Mouse (Mus musculus): ENCODE measurements around the gene Utp14a. TPM values are rescaled to one million over a fixed set of nuclear protein-coding genes. Genes with fewer than 3 reads are reported as not detected.
A peak's percentile ranks its signal among the peaks of the same experiment; 100 is the strongest.
"Not testable (repeated sequence)": the region's sequence is repeated elsewhere in the genome, so short reads cannot be mapped to it uniquely, and the experiment has no call there.

The Utp14a gene
- 14.3 and 16.6 TPM in 2 replicates for polyA plus RNA-seq (2014; fragmentation: Nextera tagmentation; extraction: Ambion mirVana)

DNA sequence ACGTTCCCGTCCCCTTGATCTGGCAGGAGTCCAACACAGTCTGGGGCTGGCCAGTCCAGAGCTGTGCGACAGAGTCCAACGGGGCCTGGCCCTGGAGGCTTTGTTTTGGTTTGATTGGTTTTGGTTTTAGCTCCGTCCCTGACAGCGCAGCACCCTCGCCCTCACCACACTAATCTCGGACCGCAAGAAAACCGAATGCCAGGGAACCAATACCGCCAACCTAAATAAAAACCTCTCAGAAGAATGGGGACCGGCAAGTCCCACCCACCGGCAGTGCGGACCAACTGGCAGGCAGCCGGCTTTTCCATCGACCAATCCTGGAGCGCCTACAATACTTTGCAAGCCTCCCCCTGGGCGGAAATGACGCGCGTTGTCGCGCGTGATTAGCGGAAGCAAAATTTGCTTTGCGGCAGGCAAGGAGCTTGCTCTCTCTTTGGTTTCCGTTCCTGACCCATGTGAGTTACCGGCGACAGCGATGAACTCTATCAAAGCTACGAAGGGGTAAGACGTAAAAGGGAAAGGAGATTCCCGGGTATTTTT is at the start of gene Utp14a:
TSS of gene Utp14a (plus strand) at position 395 of the 540 bp plus-strand sequence.
- Histone ChIP-seq H3K4me3 (replicated peaks; ENCODE audit: low read depth, low read length) (peak within 1 kb of the TSS; percentile 48), H3K27ac (replicated peaks; ENCODE audit: low read depth, low read length) (peak within 1 kb of the TSS; percentile 83), H3K4me1 (ENCODE audit: control insufficient read depth, insufficient read depth, low read length) (no peaks in the 10 kb centered on the region), H3K27me3 (ENCODE audit: control insufficient read depth, insufficient read depth, low read length) (no peaks in the 10 kb centered on the region), H3K9me3 (ENCODE audit: control insufficient read depth, low read length) (no peaks in the 10 kb centered on the region), H3K4me2 (ENCODE audit: low read length) (peak within 1 kb of the TSS; percentile 57), H3K9ac (replicated peaks; ENCODE audit: low read length) (peak within 1 kb of the TSS; percentile 54), H3K36me3 (ENCODE audit: control insufficient read depth, insufficient read depth, low read length) (no peaks in the 10 kb centered on the region)
- ATAC-seq (ENCODE audit: low FRiP score, low TSS enrichment) (peak; percentile 98), DNase-seq (peak; percentile 97)
- WGBS: 11% methylated on average over 33 of the region's 33 CpGs

DNA sequence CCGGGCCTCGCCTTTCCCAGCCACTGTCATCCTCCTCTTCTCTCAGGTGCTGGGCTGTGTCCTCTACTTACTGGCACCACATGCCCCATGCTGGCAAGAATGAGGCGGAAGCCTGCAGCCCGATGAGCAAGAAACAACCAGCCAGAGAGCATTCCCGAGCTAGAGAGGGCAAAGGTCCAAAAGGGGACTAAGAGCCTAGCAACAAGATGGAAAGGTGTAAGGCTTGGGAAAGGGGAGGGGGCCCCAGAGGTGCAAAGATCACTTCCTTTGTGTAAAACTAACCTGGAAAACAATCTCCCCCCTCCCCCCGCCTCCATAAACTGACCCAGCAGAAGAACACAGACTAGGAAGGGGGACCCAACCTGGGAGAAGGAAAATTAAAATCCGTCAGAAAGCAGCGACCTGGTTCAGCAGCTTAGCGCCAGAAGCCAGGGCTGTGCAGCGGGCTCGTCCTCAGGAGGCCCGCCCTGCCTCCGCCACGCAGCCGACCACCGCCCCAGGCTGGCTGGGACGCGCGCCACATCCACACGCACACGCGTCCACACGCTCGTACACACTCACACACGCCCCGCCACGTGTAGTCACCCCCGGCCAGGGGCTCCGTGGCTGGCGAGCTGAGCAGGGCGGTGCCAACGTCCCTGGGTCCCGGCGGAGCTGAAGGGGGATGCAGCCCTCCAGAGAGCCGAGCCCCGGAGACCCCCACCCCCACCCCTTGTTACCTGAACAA is 48.7 kb upstream of the Utp14a start:
- no peaks in the 10 kb centered on the region for H3K9me3 ChIP-seq (ENCODE audit: control insufficient read depth, low read length)
- peak overlapping the region; percentile 66 for H3K9ac ChIP-seq (replicated peaks; ENCODE audit: low read length)
- no peaks in the 10 kb centered on the region for H3K27me3 ChIP-seq (ENCODE audit: control insufficient read depth, insufficient read depth, low read length)
- H3K4me2 ChIP-seq (ENCODE audit: low read length): peak overlapping the region; percentile 59
- DNase-seq (peak; percentile 70), ATAC-seq (ENCODE audit: low FRiP score, low TSS enrichment) (peak; percentile 85)
- 15% methylated on average over 36 of the region's 36 CpGs for WGBS
- no peaks in the 10 kb centered on the region for H3K36me3 ChIP-seq (ENCODE audit: control insufficient read depth, insufficient read depth, low read length)
- peak overlapping the region; percentile 81 for H3K27ac ChIP-seq (replicated peaks; ENCODE audit: low read depth, low read length)
- H3K4me3 ChIP-seq (replicated peaks; ENCODE audit: low read depth, low read length): peak overlapping the region; percentile 55
- H3K4me1 ChIP-seq (ENCODE audit: control insufficient read depth, insufficient read depth, low read length): peaks cover 11% of the 10 kb centered on the region; the same call in 1 of the 2 replicates

DNA sequence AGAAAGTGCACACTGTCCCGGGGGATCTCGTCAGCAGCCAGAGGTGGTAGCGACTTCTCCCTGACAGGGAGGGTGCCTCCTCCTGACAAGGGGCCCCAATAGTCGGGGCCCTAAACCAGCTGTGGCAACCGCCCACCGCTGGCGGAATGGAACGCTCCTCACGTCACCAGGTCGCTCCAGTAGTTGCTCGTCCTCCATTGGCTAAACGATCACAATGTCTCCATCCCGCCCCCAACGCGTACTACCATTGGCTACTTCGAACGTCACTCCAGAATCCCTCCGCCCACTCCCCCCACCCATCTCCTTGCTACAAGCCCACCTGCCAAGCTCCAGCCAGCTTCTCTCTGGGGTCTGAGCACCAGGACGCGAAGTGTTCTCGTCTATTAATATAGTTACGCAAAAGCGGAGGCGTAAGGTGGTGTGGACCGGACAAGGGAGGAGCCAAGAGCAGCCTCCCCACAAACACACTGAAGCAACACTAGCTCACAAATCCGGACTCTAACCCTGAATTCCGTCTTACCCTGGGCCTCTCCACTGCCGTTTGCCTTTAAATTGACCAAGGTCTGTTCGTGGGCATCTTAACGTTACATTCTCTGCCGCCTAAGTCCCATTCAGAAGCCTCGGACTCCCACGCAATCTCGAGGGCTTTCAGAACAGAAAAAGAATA is 48.0 kb upstream of the Utp14a start, which contains the start of gene Zdhhc9:
TSS of gene Zdhhc9 (minus strand) at position 360 of the 667 bp plus-strand sequence.
- Histone ChIP-seq H3K27ac (replicated peaks; ENCODE audit: low read depth, low read length) (peak within 1 kb of the TSS; percentile 81), H3K9me3 (ENCODE audit: control insufficient read depth, low read length) (no peaks in the 10 kb centered on the region), H3K9ac (replicated peaks; ENCODE audit: low read length) (peak within 1 kb of the TSS; percentile 66), H3K36me3 (ENCODE audit: control insufficient read depth, insufficient read depth, low read length) (no peaks in the 10 kb centered on the region), H3K4me2 (ENCODE audit: low read length) (peak within 1 kb of the TSS; percentile 59), H3K4me1 (ENCODE audit: control insufficient read depth, insufficient read depth, low read length) (peaks cover 11% of the 10 kb centered on the region; the same call in 1 of the 2 replicates), H3K4me3 (replicated peaks; ENCODE audit: low read depth, low read length) (peak within 1 kb of the TSS; percentile 55), H3K27me3 (ENCODE audit: control insufficient read depth, insufficient read depth, low read length) (no peaks in the 10 kb centered on the region)
- ATAC-seq (ENCODE audit: low FRiP score, low TSS enrichment) (peak; percentile 98), DNase-seq (peak; percentile 93)
- WGBS: 21% methylated on average over 34 of the region's 34 CpGs

- H3K9me3 ChIP-seq (ENCODE audit: control insufficient read depth, low read length); DNase-seq; H3K36me3 ChIP-seq (ENCODE audit: control insufficient read depth, insufficient read depth, low read length); ATAC-seq (ENCODE audit: low FRiP score, low TSS enrichment); H3K27me3 ChIP-seq (ENCODE audit: control insufficient read depth, insufficient read depth, low read length); H3K27ac ChIP-seq (replicated peaks; ENCODE audit: low read depth, low read length); H3K4me2 ChIP-seq (ENCODE audit: low read length); H3K4me3 ChIP-seq (replicated peaks; ENCODE audit: low read depth, low read length); H3K9ac ChIP-seq (replicated peaks; ENCODE audit: low read length): not testable (repeated sequence)
- WGBS: 90% methylated on average over 2 of the region's 4 CpGs
- peaks cover 11% of the 10 kb centered on the region; the same call in 1 of the 2 replicates for H3K4me1 ChIP-seq (ENCODE audit: control insufficient read depth, insufficient read depth, low read length)
Measured at GRCm38 (mm10) chrX:48209746-48210145, 46.9 kb upstream of the Utp14a start.

DNA sequence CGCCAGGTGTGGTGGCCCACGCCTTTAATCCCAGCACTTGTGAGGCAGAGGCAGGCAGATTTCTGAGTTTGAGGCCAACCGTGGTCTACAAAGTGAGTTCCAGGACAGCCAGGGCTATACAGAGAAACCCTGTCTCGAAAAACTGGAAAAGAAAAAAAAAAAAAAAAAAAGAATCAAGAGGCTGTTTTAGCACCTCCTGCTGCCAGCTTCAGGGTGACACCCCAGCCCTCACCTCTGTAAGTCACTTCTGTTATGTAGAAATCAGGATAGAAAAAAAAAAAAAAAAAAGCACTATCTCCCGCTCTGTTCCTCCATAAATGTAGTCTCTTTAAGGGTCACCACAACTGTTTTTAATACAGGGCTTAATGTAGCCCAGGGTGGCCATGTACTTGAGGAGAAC is 37.2 kb upstream of the Utp14a start:
- WGBS: 79% methylated on average over 5 of the region's 5 CpGs
- DNase-seq: no peak
- ATAC-seq (ENCODE audit: low FRiP score, low TSS enrichment): no peak
- no peaks in the 10 kb centered on the region for H3K36me3 ChIP-seq (ENCODE audit: control insufficient read depth, insufficient read depth, low read length)
- no peaks in the 10 kb centered on the region for H3K9me3 ChIP-seq (ENCODE audit: control insufficient read depth, low read length)
- no peak overlapping the region for H3K4me2 ChIP-seq (ENCODE audit: low read length)
- no peak overlapping the region for H3K27ac ChIP-seq (replicated peaks; ENCODE audit: low read depth, low read length)
- no peak overlapping the region for H3K9ac ChIP-seq (replicated peaks; ENCODE audit: low read length)
- H3K27me3 ChIP-seq (ENCODE audit: control insufficient read depth, insufficient read depth, low read length): no peaks in the 10 kb centered on the region
- no peak overlapping the region for H3K4me3 ChIP-seq (replicated peaks; ENCODE audit: low read depth, low read length)
- no peaks in the 10 kb centered on the region for H3K4me1 ChIP-seq (ENCODE audit: control insufficient read depth, insufficient read depth, low read length)

DNA sequence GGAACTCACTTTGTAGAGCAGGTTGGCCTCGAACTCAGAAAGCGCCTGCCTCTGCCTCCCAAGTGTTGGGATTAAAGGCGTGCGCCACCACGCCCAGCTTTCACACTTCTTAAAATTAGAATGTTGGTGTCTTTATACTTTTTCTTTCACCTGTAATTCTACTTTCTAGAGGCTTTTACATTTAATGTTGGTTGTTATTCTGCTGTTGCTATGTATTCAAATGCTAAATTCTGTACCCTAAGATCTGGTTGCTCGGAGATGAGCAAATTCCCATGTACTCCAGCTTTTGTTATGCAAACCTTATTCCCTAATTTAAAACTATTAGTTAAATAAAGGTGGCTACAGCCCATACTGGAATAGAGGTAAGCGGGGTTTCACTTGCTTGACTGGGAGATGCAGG is 34.0 kb upstream of the Utp14a start:
- no peaks in the 10 kb centered on the region for H3K9me3 ChIP-seq (ENCODE audit: control insufficient read depth, low read length)
- H3K4me2 ChIP-seq (ENCODE audit: low read length): no peak overlapping the region
- H3K9ac ChIP-seq (replicated peaks; ENCODE audit: low read length): no peak overlapping the region
- H3K27ac ChIP-seq (replicated peaks; ENCODE audit: low read depth, low read length): no peak overlapping the region
- no peak for DNase-seq
- H3K36me3 ChIP-seq (ENCODE audit: control insufficient read depth, insufficient read depth, low read length): no peaks in the 10 kb centered on the region
- WGBS: 79% methylated on average over 7 of the region's 7 CpGs
- no peak overlapping the region for H3K4me3 ChIP-seq (replicated peaks; ENCODE audit: low read depth, low read length)
- no peak for ATAC-seq (ENCODE audit: low FRiP score, low TSS enrichment)
- H3K27me3 ChIP-seq (ENCODE audit: control insufficient read depth, insufficient read depth, low read length): no peaks in the 10 kb centered on the region
- no peaks in the 10 kb centered on the region for H3K4me1 ChIP-seq (ENCODE audit: control insufficient read depth, insufficient read depth, low read length)

DNA sequence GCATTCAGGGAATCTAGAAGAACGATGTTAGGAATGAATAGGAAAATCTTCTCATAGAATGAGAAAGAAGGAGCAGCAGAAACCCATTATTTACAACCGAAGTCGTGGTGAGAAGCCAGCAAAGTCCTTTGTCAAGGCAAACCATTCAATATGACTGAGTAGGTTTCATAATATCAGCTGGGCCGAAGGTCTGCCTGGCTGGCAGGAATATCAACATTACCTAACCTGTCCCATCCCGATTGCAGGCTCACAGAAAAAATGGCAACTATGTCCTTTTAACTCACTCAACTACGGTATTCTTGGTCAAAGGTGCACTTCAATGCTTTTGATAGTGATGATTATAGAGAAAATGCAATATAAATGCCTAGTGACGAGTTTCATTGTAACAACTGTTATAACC is 30.4 kb upstream of the Utp14a start:
- no peak for DNase-seq
- Histone ChIP-seq H3K9me3 (ENCODE audit: control insufficient read depth, low read length) (no peaks in the 10 kb centered on the region), H3K4me3 (replicated peaks; ENCODE audit: low read depth, low read length) (no peak overlapping the region), H3K4me2 (ENCODE audit: low read length) (no peak overlapping the region), H3K27me3 (ENCODE audit: control insufficient read depth, insufficient read depth, low read length) (no peaks in the 10 kb centered on the region), H3K36me3 (ENCODE audit: control insufficient read depth, insufficient read depth, low read length) (no peaks in the 10 kb centered on the region), H3K4me1 (ENCODE audit: control insufficient read depth, insufficient read depth, low read length) (no peaks in the 10 kb centered on the region), H3K9ac (replicated peaks; ENCODE audit: low read length) (no peak overlapping the region), H3K27ac (replicated peaks; ENCODE audit: low read depth, low read length) (no peak overlapping the region)
- ATAC-seq (ENCODE audit: low FRiP score, low TSS enrichment): no peak
- 82% methylated on average over 7 of the region's 7 CpGs for WGBS

- Histone ChIP-seq H3K4me2 (ENCODE audit: low read length) (no peak overlapping the region), H3K36me3 (ENCODE audit: control insufficient read depth, insufficient read depth, low read length) (no peaks in the 10 kb centered on the region), H3K9me3 (ENCODE audit: control insufficient read depth, low read length) (no peaks in the 10 kb centered on the region), H3K27ac (replicated peaks; ENCODE audit: low read depth, low read length) (no peak overlapping the region), H3K4me3 (replicated peaks; ENCODE audit: low read depth, low read length) (no peak overlapping the region), H3K4me1 (ENCODE audit: control insufficient read depth, insufficient read depth, low read length) (no peaks in the 10 kb centered on the region), H3K27me3 (ENCODE audit: control insufficient read depth, insufficient read depth, low read length) (no peaks in the 10 kb centered on the region), H3K9ac (replicated peaks; ENCODE audit: low read length) (no peak overlapping the region)
- 80% methylated on average over 7 of the region's 7 CpGs for WGBS
- no peak for ATAC-seq (ENCODE audit: low FRiP score, low TSS enrichment)
- no peak for DNase-seq
Measured at GRCm38 (mm10) chrX:48234417-48234816, 22.2 kb upstream of the Utp14a start.

Measured in midbrain, embryonic 14.5 days (tissue).